Mouse (Mus musculus): Measurements from ENCODE around the gene Upk2.
"Not testable (repeated sequence)": the region's sequence is repeated elsewhere in the genome, so short reads cannot be mapped to it uniquely, and the experiment has no call there.

The Upk2 gene

GRCm38 (mm10) chr9:44468224-44468623, 13.4 kb upstream of the Upk2 start:
- no peak for DNase-seq (ENCODE audit: low spot score in 2 of 2)

GRCm38 (mm10) chr9:44461950-44462349, 7.2 kb upstream of the Upk2 start:
- no peak for DNase-seq (ENCODE audit: low spot score in 2 of 2)

- peak in 1 of 2 experiments; percentile 27 for DNase-seq (ENCODE audit: low spot score in 2 of 2)
These were observed 2.4 kb upstream of the Upk2 start for GRCm38 (mm10) chr9:44457035-44457742.

- DNase-seq (ENCODE audit: low spot score in 2 of 2) = peak; percentile 84 to 85
These were observed 465 bp downstream of the Upk2 start for GRCm38 (mm10) chr9:44454132-44454890.

GRCm38 (mm10) chr9:44450387-44450786, 4.4 kb downstream of the Upk2 start:
- no peak for DNase-seq (ENCODE audit: low spot score in 2 of 2)

GRCm38 (mm10) chr9:44444402-44445025, 10.3 kb downstream of the Upk2 start:
- not testable (repeated sequence) for DNase-seq (ENCODE audit: low spot score in 2 of 2)

- no peak for DNase-seq (ENCODE audit: low spot score in 2 of 2)
These were observed 13.8 kb downstream of the Upk2 start, which contains the start of gene Foxr1 for GRCm38 (mm10) chr9:44440961-44441360. TSS of gene Foxr1 (minus strand) at chr9:44441136.

GRCm38 (mm10) chr9:44435747-44436146, 19.0 kb downstream of the Upk2 start:
- DNase-seq (ENCODE audit: low spot score in 2 of 2) = no peak

- DNase-seq (ENCODE audit: low spot score in 2 of 2) = no peak
These were observed 22.1 kb downstream of the Upk2 start for GRCm38 (mm10) chr9:44432577-44433185.

- no peak for DNase-seq (ENCODE audit: low spot score in 2 of 2)
These were observed 31.2 kb downstream of the Upk2 start for GRCm38 (mm10) chr9:44423576-44423975.

GRCm38 (mm10) chr9:44420280-44420898, 34.4 kb downstream of the Upk2 start:
- no peak for DNase-seq (ENCODE audit: low spot score in 2 of 2)

- not testable (repeated sequence) for DNase-seq (ENCODE audit: low spot score in 2 of 2)
These were observed 35.0 kb downstream of the Upk2 start for GRCm38 (mm10) chr9:44419730-44420129.

GRCm38 (mm10) chr9:44418519-44419385, 36.0 kb downstream of the Upk2 start, which contains the start of gene Ccdc84:
TSS of gene Ccdc84 (minus strand) at chr9:44418569.
- DNase-seq (ENCODE audit: low spot score in 2 of 2) = no peak

GRCm38 (mm10) chr9:44417892-44418363, 36.8 kb downstream of the Upk2 start:
- peak; percentile 91 to 97 for DNase-seq (ENCODE audit: low spot score in 2 of 2)

- no peak for DNase-seq (ENCODE audit: low spot score in 2 of 2)
These were observed 37.5 kb downstream of the Upk2 start for GRCm38 (mm10) chr9:44417156-44417891.

- no peak for DNase-seq (ENCODE audit: low spot score in 2 of 2)
These were observed 42.0 kb downstream of the Upk2 start for GRCm38 (mm10) chr9:44412781-44413180.

- DNase-seq (ENCODE audit: low spot score in 2 of 2) = no peak
These were observed 42.5 kb downstream of the Upk2 start for GRCm38 (mm10) chr9:44412306-44412705.

GRCm38 (mm10) chr9:44411601-44412130, 43.1 kb downstream of the Upk2 start:
- DNase-seq (ENCODE audit: low spot score in 2 of 2) = no peak

GRCm38 (mm10) chr9:44410647-44411336, 44.0 kb downstream of the Upk2 start:
- no peak for DNase-seq (ENCODE audit: low spot score in 2 of 2)

All from urinary bladder, adult 18-20 months (tissue).